Mouse (Mus musculus) embryonic facial prominence, embryonic 11.5 days (tissue): ENCODE results near the gene Impdh1. TPM values are rescaled to one million over a fixed set of nuclear protein-coding genes. Genes with fewer than 3 reads are reported as not detected.
"Not testable (repeated sequence)": the region's sequence is repeated elsewhere in the genome, so short reads cannot be mapped to it uniquely, and the experiment has no call there.

Experiments used
- ATAC-seq: fragments of 200-750 bp; cut with Nextera tagmentation; replicated peaks from 2 replicates; pipeline ENCODE4 v1.8.0; 2017; ENCODE audit warnings: low read depth; ENCODE audit not compliant: insufficient number of reproducible peaks, low FRiP score, low TSS enrichment
- DNase-seq: peaks from one replicate; pipeline ENCODE4 v3.0.0-alpha.2; 2015; ENCODE audit warnings: low spot score
- H3K27ac ChIP-seq: fragments of 300-500 bp; sonication (generic); replicated peaks from 2 replicates; pipeline ENCODE4 v1.5.1; 2014; ENCODE audit warnings: mild to moderate bottlenecking, low read depth, low read length, control low read depth
- H3K27me3 ChIP-seq: fragments of 300-500 bp; sonication (generic); 2 replicates; pipeline ENCODE4 v1.6.1; 2014; ENCODE audit warnings: mild to moderate bottlenecking, low read length, moderate library complexity, mixed read lengths; ENCODE audit not compliant: control insufficient read depth, insufficient read depth
- H3K36me3 ChIP-seq: fragments of 300-500 bp; sonication (generic); replicated peaks from 2 replicates; pipeline ENCODE4 v1.6.1; 2014; ENCODE audit warnings: low read depth, mild to moderate bottlenecking, low read length, moderate library complexity, mixed read lengths; ENCODE audit not compliant: control insufficient read depth, insufficient read depth
- H3K4me1 ChIP-seq: fragments of 300-500 bp; sonication (generic); 2 replicates; pipeline ENCODE4 v1.6.1; 2014; ENCODE audit warnings: low read length, mixed read lengths; ENCODE audit not compliant: control insufficient read depth, insufficient read depth
- H3K4me2 ChIP-seq: fragments of 300-500 bp; sonication (generic); 2 replicates; pipeline ENCODE4 v1.6.1; 2014; ENCODE audit warnings: low read depth, mild to moderate bottlenecking, control low read depth, low read length, moderate library complexity
- H3K4me3 ChIP-seq: fragments of 300-500 bp; sonication (generic); 2 replicates; pipeline ENCODE4 v1.5.1; 2014; ENCODE audit warnings: low read depth, low read length, control low read depth
- H3K9ac ChIP-seq: fragments of 300-500 bp; sonication (generic); replicated peaks from 2 replicates; pipeline ENCODE4 v1.6.1; 2014; ENCODE audit warnings: mild to moderate bottlenecking, control low read depth, low read length
- H3K9me3 ChIP-seq: fragments of 300-500 bp; sonication (generic); replicated peaks from 2 replicates; pipeline ENCODE4 v1.6.1; 2016; ENCODE audit warnings: mild to moderate bottlenecking, low read length, inconsistent platforms, mixed read lengths; ENCODE audit not compliant: control insufficient read depth
- WGBS: fragments of 180-500 bp; shearing (Covaris S2); extraction: QIAGEN DNeasy Blood & Tissue Kit; methylation state at CpG from one replicate; pipeline ENCODE4 v1.1.7; 2014; 5-methylcytosine and 5-hydroxymethylcytosine counted together
- microRNA-seq: library from miRNA; unstranded; fragments of <30 nt; microRNA quantifications from one replicate; pipeline ENCODE4, GENCODE M21; 2016; ENCODE audit warnings: borderline number of aligned reads
- polyA plus RNA-seq: library from polyadenylated mRNA; unstranded; fragments of >200 nt; fragmentation: Nextera tagmentation; extraction: Ambion mirVana; gene quantifications from 2 replicates; pipeline ENCODE4 v1.2.1, GENCODE M21; 2014

Gene Impdh1
- polyA plus RNA-seq, 1 experiment from 2014 or later: 28.1 TPM

DNA sequence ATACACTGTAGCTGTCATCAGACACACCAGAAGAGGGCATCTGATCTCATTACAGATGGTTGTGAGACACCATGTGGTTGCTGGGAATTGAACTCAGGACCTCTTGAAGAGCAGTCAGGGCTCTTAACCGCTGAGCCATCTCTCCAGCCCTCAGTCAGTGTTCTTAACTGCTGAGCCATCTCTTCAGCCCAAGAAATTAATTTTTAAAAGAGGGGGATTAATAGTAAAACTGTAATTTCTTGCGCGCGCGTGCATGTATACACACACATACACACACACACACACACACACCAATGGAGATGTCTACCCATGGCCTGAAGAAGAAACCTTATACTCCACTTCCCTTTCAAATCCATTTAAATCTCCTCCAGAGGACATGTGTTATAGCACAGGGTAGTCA lies 54.9 kb downstream of the Impdh1 start:
- not testable (repeated sequence) for H3K4me3 ChIP-seq, H3K36me3 ChIP-seq, H3K4me1 ChIP-seq, H3K9me3 ChIP-seq, DNase-seq, ATAC-seq, H3K9ac ChIP-seq, H3K27me3 ChIP-seq, H3K4me2 ChIP-seq, H3K27ac ChIP-seq
- 100% methylated on average over 5 of the region's 5 CpGs for WGBS

DNA sequence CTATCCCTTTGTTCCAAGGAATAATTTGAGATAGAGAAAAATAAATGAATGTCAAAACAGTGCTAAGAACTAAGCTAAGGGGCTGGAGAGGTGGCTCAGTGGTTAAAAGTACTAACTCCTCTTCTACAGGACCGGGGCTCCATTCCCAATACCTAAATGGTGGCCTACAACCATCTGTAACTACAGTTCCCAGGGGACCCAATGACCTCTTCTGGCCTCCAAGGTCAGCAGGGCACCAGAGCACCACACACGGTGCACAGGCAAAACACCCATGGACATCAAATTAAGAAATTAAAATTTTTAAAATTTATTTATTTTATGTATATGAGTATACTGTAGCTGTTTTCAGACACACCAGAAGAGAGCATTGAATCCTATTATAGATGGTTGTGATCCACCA lies 55.4 kb downstream of the Impdh1 start:
- DNase-seq (no peak), ATAC-seq (no peak)
- Histone ChIP-seq H3K9ac (no peak overlapping the region), H3K36me3 (peaks cover 8% of the 10 kb centered on the region), H3K4me1 (no peaks in the 10 kb centered on the region), H3K27ac (no peak overlapping the region), H3K9me3 (no peaks in the 10 kb centered on the region), H3K4me2 (no peak overlapping the region), H3K27me3 (no peaks in the 10 kb centered on the region), H3K4me3 (no peak overlapping the region)
- WGBS: 77% methylated on average over 2 of the region's 2 CpGs

DNA sequence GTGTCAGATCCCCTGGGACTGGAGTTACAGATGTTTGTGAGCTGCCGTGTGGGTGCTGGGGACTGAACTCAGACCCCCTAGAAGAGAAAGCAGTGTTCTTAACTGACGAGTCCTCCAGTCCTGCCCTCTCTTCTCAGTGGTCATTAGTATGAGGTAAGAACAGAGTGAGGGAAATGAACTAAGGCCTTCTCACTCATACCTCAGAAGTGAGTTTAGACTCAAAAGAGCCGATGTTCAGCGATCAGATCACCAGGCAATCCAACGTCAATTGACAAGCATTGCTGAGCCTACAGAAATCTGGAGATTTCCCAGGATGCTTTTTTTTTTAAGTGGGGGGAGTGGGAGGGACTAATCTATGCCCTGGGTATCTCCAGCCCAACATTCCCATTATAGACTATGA lies 59.8 kb downstream of the Impdh1 start:
- WGBS: 88% methylated on average over 5 of the region's 5 CpGs
- ATAC-seq: no peak
- H3K4me2 ChIP-seq: no peak overlapping the region
- H3K4me1 ChIP-seq: no peaks in the 10 kb centered on the region
- no peaks in the 10 kb centered on the region for H3K9me3 ChIP-seq
- H3K36me3 ChIP-seq: peaks cover 8% of the 10 kb centered on the region
- no peak overlapping the region for H3K9ac ChIP-seq
- H3K4me3 ChIP-seq: no peak overlapping the region
- H3K27me3 ChIP-seq: no peaks in the 10 kb centered on the region
- no peak for DNase-seq
- no peak overlapping the region for H3K27ac ChIP-seq

Small RNA genes lying within 50 kb of the gene (microRNA-seq; reads per million reads assigned to microRNA genes)
- not detected for gene Gm24303

Other genes starting within 250 kb of the Impdh1 start
- gene Lep, start 156.1 kb downstream of the Impdh1 start, polyA plus RNA-seq: not detected in 2 replicates
- 60.7 and 64.8 TPM in 2 replicates for gene Rbm28, start 51.4 kb downstream of the Impdh1 start, polyA plus RNA-seq
- gene Prrt4, start 36.8 kb downstream of the Impdh1 start, polyA plus RNA-seq: 1.3 and 1.5 TPM in 2 replicates
- 35.0 and 41.6 TPM in 2 replicates for gene Hilpda, start 56.1 kb upstream of the Impdh1 start, polyA plus RNA-seq
- 0.57 and 0.79 TPM in 2 replicates for gene Fam71f2, start 63.2 kb upstream of the Impdh1 start, polyA plus RNA-seq
- gene Fam71f1, start 102.8 kb upstream of the Impdh1 start, polyA plus RNA-seq: not detected in 2 replicates
- 323 and 328 TPM in 2 replicates for gene Calu, start 131.7 kb upstream of the Impdh1 start, polyA plus RNA-seq
- gene Opn1sw, start 172.1 kb upstream of the Impdh1 start, polyA plus RNA-seq: 0.27 and 0.28 TPM in 2 replicates
- 17.3 and 22.8 TPM in 2 replicates for gene Ccdc136, start 179.9 kb upstream of the Impdh1 start, polyA plus RNA-seq
- 2.2 and 3.2 TPM in 2 replicates for gene Flnc, start 216.9 kb upstream of the Impdh1 start, polyA plus RNA-seq